Mouse (Mus musculus) thymus, adult 2 months (tissue): ENCODE results near the gene Rufy2.

Experiments used
- CTCF ChIP-seq: fragments of 200-500 bp; IDR thresholded peaks from 2 replicates; pipeline ENCODE4 v1.5.1; 2012; ENCODE audit warnings: mild to moderate bottlenecking, control low read depth, low read length, moderate library complexity, borderline replicate concordance; ENCODE audit not compliant: control insufficient read depth, poor library complexity, insufficient read depth; ENCODE audit errors: extremely low read depth
- POLR2A ChIP-seq: fragments of 200-500 bp; IDR thresholded peaks from 2 replicates; pipeline ENCODE4 v1.6.1; 2012; ENCODE audit warnings: mild to moderate bottlenecking, low read length, control low read depth, moderate library complexity; ENCODE audit not compliant: control insufficient read depth, poor library complexity, insufficient read depth; ENCODE audit errors: extremely low read depth

GRCm38 (mm10) chr10:63051267-63051666 lies 71.2 kb downstream of the Rufy2 start:
- TF ChIP-seq CTCF (no peak), POLR2A (no peak)
